Mouse (Mus musculus) limb, embryonic 14.5 days (tissue): ENCODE results near the gene Exoc3l. TPM values are rescaled to one million over a fixed set of nuclear protein-coding genes. Genes with fewer than 3 reads are reported as not detected.
A peak's percentile ranks its signal among the peaks of the same experiment; 100 is the strongest.

Source experiments
- ATAC-seq: fragments of 200-750 bp; cut with Nextera tagmentation; 2 replicates; pipeline ENCODE4 v1.8.0; 2017; ENCODE audit warnings: low read depth, moderate number of reproducible peaks, moderate TSS enrichment; ENCODE audit not compliant: low FRiP score
- DNase-seq: peaks from one replicate; pipeline ENCODE4 v3.0.0-alpha.2; 2015; ENCODE audit warnings: low spot score
- H3K27ac ChIP-seq: fragments of 300-500 bp; sonication (generic); replicated peaks from 2 replicates; pipeline ENCODE4 v1.5.1; 2014; ENCODE audit warnings: low read depth, mild to moderate bottlenecking, low read length, moderate library complexity, mixed read lengths
- H3K27me3 ChIP-seq: fragments of 300-500 bp; sonication (generic); 2 replicates; pipeline ENCODE4 v1.6.1; 2014; ENCODE audit warnings: low read length, mixed read lengths; ENCODE audit not compliant: control insufficient read depth, insufficient read depth
- H3K36me3 ChIP-seq: fragments of 300-500 bp; sonication (generic); 2 replicates; pipeline ENCODE4 v1.6.1; 2014; ENCODE audit warnings: mild to moderate bottlenecking, low read length, moderate library complexity, mixed read lengths; ENCODE audit not compliant: control insufficient read depth, insufficient read depth
- H3K4me1 ChIP-seq: fragments of 300-500 bp; sonication (generic); 2 replicates; pipeline ENCODE4 v1.6.1; 2014; ENCODE audit warnings: antibody characterized with exemption, low read length, mixed read lengths; ENCODE audit not compliant: control insufficient read depth, insufficient read depth
- H3K4me2 ChIP-seq: fragments of 300-500 bp; sonication (generic); replicated peaks from 2 replicates; pipeline ENCODE4 v1.6.1; 2014; ENCODE audit warnings: low read depth, mild to moderate bottlenecking, low read length, moderate library complexity; ENCODE audit not compliant: severe bottlenecking
- H3K4me3 ChIP-seq: fragments of 300-500 bp; sonication (generic); replicated peaks from 2 replicates; pipeline ENCODE4 v1.5.1; 2014; ENCODE audit warnings: low read length
- H3K9ac ChIP-seq: fragments of 300-500 bp; sonication (generic); 2 replicates; pipeline ENCODE4 v1.6.1; 2014; ENCODE audit warnings: mild to moderate bottlenecking, low read depth, low read length, moderate library complexity; ENCODE audit not compliant: severe bottlenecking
- H3K9me3 ChIP-seq: fragments of 300-500 bp; sonication (generic); 2 replicates; pipeline ENCODE4 v1.6.1; 2016; ENCODE audit warnings: low read length; ENCODE audit not compliant: control insufficient read depth
- POLR2A ChIP-seq: fragments of 200-500 bp; IDR thresholded peaks from 2 replicates; pipeline ENCODE4 v1.8.0; 2012; ENCODE audit warnings: inconsistent platforms, mild to moderate bottlenecking, moderate library complexity, borderline replicate concordance; ENCODE audit not compliant: insufficient read depth, insufficient read length; ENCODE audit errors: extremely low read depth
- WGBS: fragments of 180-500 bp; shearing (Covaris S2); extraction: QIAGEN DNeasy Blood & Tissue Kit; methylation state at CpG from one replicate; pipeline ENCODE4 v1.1.7; 2014; 5-methylcytosine and 5-hydroxymethylcytosine counted together
- polyA plus RNA-seq, 2 experiments: library from polyadenylated mRNA; depleted of rRNA in 1 of 2; stranded (reverse) in 1 of 2; unstranded in 1 of 2; fragments of >200 nt; fragmentation: Nextera tagmentation in 1 of 2; extraction: Ambion mirVana in 1 of 2; gene quantifications; 2 replicates each; pipeline versions ENCODE4 v1.2.1 to v1.2.3; 2012 to 2014

Exoc3l gene
- polyA plus RNA-seq, 2 experiments = 7.4 to 14.4 TPM

GRCm38 (mm10) chr8:105269075-105269458 is 26.8 kb downstream of the Exoc3l start:
- DNase-seq (no peak), ATAC-seq (no peak)
- Histone ChIP-seq H3K4me1 (peaks cover 33% of the 10 kb centered on the region), H3K4me3 (peak overlapping the region; percentile 44), H3K27ac (no peak overlapping the region), H3K9ac (peak overlapping the region; percentile 29; the same call in 1 of the 2 replicates), H3K27me3 (peaks cover 81% of the 10 kb centered on the region), H3K4me2 (peak overlapping the region; percentile 86), H3K36me3 (no peaks in the 10 kb centered on the region), H3K9me3 (no peaks in the 10 kb centered on the region)
- TF ChIP-seq POLR2A = no peak
- WGBS = under 1% methylated on average over 10 of the region's 10 CpGs

GRCm38 (mm10) chr8:105268342-105269074 is 27.4 kb downstream of the Exoc3l start:
- Histone ChIP-seq H3K36me3 (no peaks in the 10 kb centered on the region), H3K27me3 (peaks cover 81% of the 10 kb centered on the region), H3K4me1 (peaks cover 33% of the 10 kb centered on the region), H3K9me3 (no peaks in the 10 kb centered on the region), H3K4me3 (peak overlapping the region; percentile 44), H3K4me2 (peak overlapping the region; percentile 86), H3K9ac (peak overlapping the region; percentile 44), H3K27ac (no peak overlapping the region)
- 0 out of 2 replicates have a peak, but pooled peaks have one; percentile 15 for TF ChIP-seq POLR2A
- DNase-seq = peak; percentile 79
- ATAC-seq = peak; percentile 67
- under 1% methylated on average over 55 of the region's 65 CpGs for WGBS

GRCm38 (mm10) chr8:105266775-105267174 is 29.1 kb downstream of the Exoc3l start:
- Histone ChIP-seq H3K9ac (no peak overlapping the region), H3K4me1 (peaks cover 33% of the 10 kb centered on the region), H3K4me2 (no peak overlapping the region), H3K36me3 (no peaks in the 10 kb centered on the region), H3K9me3 (no peaks in the 10 kb centered on the region), H3K4me3 (no peak overlapping the region), H3K27ac (no peak overlapping the region), H3K27me3 (peaks cover 73% of the 10 kb centered on the region)
- no peak for TF ChIP-seq POLR2A
- 18% methylated on average over 13 of the region's 13 CpGs for WGBS
- no peak for ATAC-seq
- no peak for DNase-seq

- 13% methylated on average over 10 of the region's 10 CpGs for WGBS
These were observed 30.8 kb downstream of the Exoc3l start for GRCm38 (mm10) chr8:105265128-105265527.

GRCm38 (mm10) chr8:105264024-105264982 is 31.6 kb downstream of the Exoc3l start, which contains the start of the genes Tradd and Fbxl8:
Gene Tradd (minus strand): TSS chr8:105264609.
Gene Fbxl8 (plus strand): TSS chr8:105264648.
- WGBS = 3% methylated on average over 53 of the region's 54 CpGs
- peak within 1 kb of the TSS; percentile 59 for H3K9ac ChIP-seq
- H3K9me3 ChIP-seq = no peaks in the 10 kb centered on the region; the same call in 1 of the 2 replicates
- peak; percentile 65 for DNase-seq
- no peak within 1 kb of the TSS for H3K27ac ChIP-seq
- ATAC-seq = peak; percentile 48
- H3K36me3 ChIP-seq = no peaks in the 10 kb centered on the region
- TF ChIP-seq POLR2A = no peak
- H3K4me1 ChIP-seq = peaks cover 24% of the 10 kb centered on the region
- H3K4me2 ChIP-seq = peak within 1 kb of the TSS; percentile 74
- peaks cover 68% of the 10 kb centered on the region for H3K27me3 ChIP-seq
- H3K4me3 ChIP-seq = peak within 1 kb of the TSS; percentile 66

More at GRCm38 (mm10) chr8:105265128-105265527, 30.8 kb downstream of the Exoc3l start:
- Histone ChIP-seq H3K9me3 (no peaks in the 10 kb centered on the region; the same call in 1 of the 2 replicates), H3K4me1 (peaks cover 25% of the 10 kb centered on the region), H3K9ac (peak overlapping the region; percentile 59), H3K4me3 (peak overlapping the region; percentile 66), H3K27ac (no peak overlapping the region), H3K4me2 (peak overlapping the region; percentile 74), H3K27me3 (peaks cover 69% of the 10 kb centered on the region), H3K36me3 (no peaks in the 10 kb centered on the region)
- no peak for TF ChIP-seq POLR2A
- DNase-seq (no peak), ATAC-seq (no peak)
